Mouse (Mus musculus): ENCODE results near the gene Ott.
"Not testable (repeated sequence)": the region's sequence is repeated elsewhere in the genome, so short reads cannot be mapped to it uniquely, and the experiment has no call there.

The Ott gene

GRCm38 (mm10) chrX:149073982-149074381 is at the start of gene Ott:
Gene Ott, plus strand, starts transcription at chrX:149074282.
- DNase-seq (ENCODE audit: low spot score): not testable (repeated sequence)

Measured in urinary bladder, postnatal 14 days (tissue).